Mouse (Mus musculus) kidney, adult 2 months (tissue): Measurements from ENCODE around the gene Tsr3.

Experiments
- CTCF ChIP-seq: fragments of 200-500 bp; conservative IDR thresholded peaks from 2 replicates; pipeline ENCODE4 v1.5.1; 2011; ENCODE audit warnings: low read depth, mild to moderate bottlenecking, control low read depth, low read length, moderate library complexity, mixed read lengths; ENCODE audit not compliant: insufficient read depth, insufficient read length
- POLR2A ChIP-seq: fragments of 200-500 bp; IDR thresholded peaks from one replicate; pipeline ENCODE4 v1.6.1; 2011; ENCODE audit warnings: low read depth, low read length, control low read depth

DNA sequence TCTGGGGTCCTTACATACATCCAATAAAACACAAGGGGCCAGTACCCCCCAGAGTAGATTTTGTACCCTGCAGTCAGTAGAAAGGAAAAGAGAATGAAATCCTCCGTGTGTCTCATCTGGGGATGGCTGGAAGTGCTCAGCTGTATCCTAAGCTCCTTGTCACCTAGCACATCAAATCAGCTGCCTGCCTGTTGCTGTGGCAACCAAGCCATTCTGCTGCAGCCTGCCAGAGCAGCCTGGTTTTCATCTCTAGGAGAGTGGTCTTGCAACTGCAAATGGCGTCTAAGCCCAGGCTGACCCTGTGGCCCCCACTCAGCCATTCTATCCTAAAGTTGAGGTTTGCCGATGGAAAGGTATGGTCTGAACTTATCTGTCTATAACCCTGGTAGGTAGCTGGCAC, 12.7 kb downstream of the Tsr3 start:
- no peak for TF ChIP-seq CTCF
- no peak for TF ChIP-seq POLR2A
